Mouse (Mus musculus): ENCODE measurements around the gene Tspan3. TPM values are rescaled to one million over a fixed set of nuclear protein-coding genes. Genes with fewer than 3 reads are reported as not detected.

Gene Tspan3
- polyA plus RNA-seq, 1 experiment from 2014 or later = 399 TPM

GRCm38 (mm10) chr9:56107527-56107926 is 57.8 kb downstream of the Tspan3 start:
- H3K4me2 ChIP-seq (ENCODE audit: low read depth, low read length) = no peak overlapping the region
- no peak overlapping the region for H3K27ac ChIP-seq (ENCODE audit: low read length)
- no peaks in the 10 kb centered on the region for H3K36me3 ChIP-seq (ENCODE audit: control insufficient read depth, insufficient read depth, low read length)
- ATAC-seq (ENCODE audit: insufficient read depth, low FRiP score) = no peak
- no peak overlapping the region for H3K9ac ChIP-seq (ENCODE audit: low read length)
- H3K4me1 ChIP-seq (ENCODE audit: control insufficient read depth, insufficient read depth, low read length) = no peaks in the 10 kb centered on the region
- H3K27me3 ChIP-seq (ENCODE audit: control insufficient read depth, insufficient read depth, low read length) = no peaks in the 10 kb centered on the region
- H3K4me3 ChIP-seq (replicated peaks; ENCODE audit: low read length) = no peak overlapping the region
- WGBS = 70% methylated on average over 6 of the region's 6 CpGs
- no peaks in the 10 kb centered on the region for H3K9me3 ChIP-seq (replicated peaks; ENCODE audit: control insufficient read depth, low read length)

- Histone ChIP-seq H3K27ac (ENCODE audit: low read length) (no peak overlapping the region), H3K36me3 (ENCODE audit: control insufficient read depth, insufficient read depth, low read length) (no peaks in the 10 kb centered on the region), H3K9ac (ENCODE audit: low read length) (no peak overlapping the region), H3K9me3 (replicated peaks; ENCODE audit: control insufficient read depth, low read length) (no peaks in the 10 kb centered on the region), H3K4me1 (ENCODE audit: control insufficient read depth, insufficient read depth, low read length) (no peaks in the 10 kb centered on the region), H3K4me2 (ENCODE audit: low read depth, low read length) (no peak overlapping the region), H3K4me3 (replicated peaks; ENCODE audit: low read length) (no peak overlapping the region), H3K27me3 (ENCODE audit: control insufficient read depth, insufficient read depth, low read length) (no peaks in the 10 kb centered on the region)
- no peak for ATAC-seq (ENCODE audit: insufficient read depth, low FRiP score)
- 78% methylated on average over 6 of the region's 6 CpGs for WGBS
These were observed 58.8 kb downstream of the Tspan3 start for GRCm38 (mm10) chr9:56106274-56107072.

GRCm38 (mm10) chr9:56104921-56105320 is 60.4 kb downstream of the Tspan3 start:
- no peak overlapping the region for H3K9ac ChIP-seq (ENCODE audit: low read length)
- WGBS = 47% methylated on average over 7 of the region's 7 CpGs
- no peaks in the 10 kb centered on the region for H3K27me3 ChIP-seq (ENCODE audit: control insufficient read depth, insufficient read depth, low read length)
- H3K4me2 ChIP-seq (ENCODE audit: low read depth, low read length) = no peak overlapping the region
- ATAC-seq (ENCODE audit: insufficient read depth, low FRiP score) = no peak
- H3K36me3 ChIP-seq (ENCODE audit: control insufficient read depth, insufficient read depth, low read length) = no peaks in the 10 kb centered on the region
- no peaks in the 10 kb centered on the region for H3K4me1 ChIP-seq (ENCODE audit: control insufficient read depth, insufficient read depth, low read length)
- no peak overlapping the region for H3K27ac ChIP-seq (ENCODE audit: low read length)
- H3K9me3 ChIP-seq (replicated peaks; ENCODE audit: control insufficient read depth, low read length) = no peaks in the 10 kb centered on the region
- no peak overlapping the region for H3K4me3 ChIP-seq (replicated peaks; ENCODE audit: low read length)

- no peak overlapping the region for H3K4me2 ChIP-seq (ENCODE audit: low read depth, low read length)
- no peaks in the 10 kb centered on the region for H3K9me3 ChIP-seq (replicated peaks; ENCODE audit: control insufficient read depth, low read length)
- H3K4me1 ChIP-seq (ENCODE audit: control insufficient read depth, insufficient read depth, low read length) = 0 out of 2 replicates have a peak, but pooled peaks cover 3% of the 10 kb centered on the region
- 15% methylated on average over 4 of the region's 4 CpGs for WGBS
- H3K36me3 ChIP-seq (ENCODE audit: control insufficient read depth, insufficient read depth, low read length) = no peaks in the 10 kb centered on the region
- no peaks in the 10 kb centered on the region for H3K27me3 ChIP-seq (ENCODE audit: control insufficient read depth, insufficient read depth, low read length)
- H3K4me3 ChIP-seq (replicated peaks; ENCODE audit: low read length) = no peak overlapping the region
- H3K27ac ChIP-seq (ENCODE audit: low read length) = no peak overlapping the region
- H3K9ac ChIP-seq (ENCODE audit: low read length) = no peak overlapping the region
- no peak for ATAC-seq (ENCODE audit: insufficient read depth, low FRiP score)
These were observed 64.3 kb downstream of the Tspan3 start for GRCm38 (mm10) chr9:56101022-56101421.

- ATAC-seq (ENCODE audit: insufficient read depth, low FRiP score) = no peak
- Histone ChIP-seq H3K9ac (ENCODE audit: low read length) (no peak overlapping the region), H3K9me3 (replicated peaks; ENCODE audit: control insufficient read depth, low read length) (no peaks in the 10 kb centered on the region), H3K27ac (ENCODE audit: low read length) (no peak overlapping the region), H3K4me3 (replicated peaks; ENCODE audit: low read length) (no peak overlapping the region), H3K4me1 (ENCODE audit: control insufficient read depth, insufficient read depth, low read length) (0 out of 2 replicates have a peak, but pooled peaks cover 3% of the 10 kb centered on the region), H3K27me3 (ENCODE audit: control insufficient read depth, insufficient read depth, low read length) (no peaks in the 10 kb centered on the region), H3K4me2 (ENCODE audit: low read depth, low read length) (no peak overlapping the region), H3K36me3 (ENCODE audit: control insufficient read depth, insufficient read depth, low read length) (no peaks in the 10 kb centered on the region)
- WGBS = 71% methylated on average over 7 of the region's 7 CpGs
These were observed 65.2 kb downstream of the Tspan3 start for GRCm38 (mm10) chr9:56100041-56100522.

- WGBS = 63% methylated on average over 4 of the region's 4 CpGs
- Histone ChIP-seq H3K4me3 (replicated peaks; ENCODE audit: low read length) (no peak overlapping the region), H3K36me3 (ENCODE audit: control insufficient read depth, insufficient read depth, low read length) (no peaks in the 10 kb centered on the region), H3K9ac (ENCODE audit: low read length) (no peak overlapping the region), H3K4me1 (ENCODE audit: control insufficient read depth, insufficient read depth, low read length) (0 out of 2 replicates have a peak, but pooled peaks cover 3% of the 10 kb centered on the region), H3K27me3 (ENCODE audit: control insufficient read depth, insufficient read depth, low read length) (no peaks in the 10 kb centered on the region), H3K4me2 (ENCODE audit: low read depth, low read length) (no peak overlapping the region), H3K9me3 (replicated peaks; ENCODE audit: control insufficient read depth, low read length) (no peaks in the 10 kb centered on the region), H3K27ac (ENCODE audit: low read length) (peak overlapping the region; percentile 67; the same call in 1 of the 2 replicates)
- peak; percentile 84; the same call in 1 of the 2 replicates for ATAC-seq (ENCODE audit: insufficient read depth, low FRiP score)
These were observed 67.5 kb downstream of the Tspan3 start for GRCm38 (mm10) chr9:56097584-56098298.

GRCm38 (mm10) chr9:56092102-56092501 is 73.2 kb downstream of the Tspan3 start:
- no peak overlapping the region for H3K9ac ChIP-seq (ENCODE audit: low read length)
- peaks cover 14% of the 10 kb centered on the region for H3K4me1 ChIP-seq (ENCODE audit: control insufficient read depth, insufficient read depth, low read length)
- H3K36me3 ChIP-seq (ENCODE audit: control insufficient read depth, insufficient read depth, low read length) = no peaks in the 10 kb centered on the region
- H3K27me3 ChIP-seq (ENCODE audit: control insufficient read depth, insufficient read depth, low read length) = no peaks in the 10 kb centered on the region
- no peak overlapping the region for H3K4me2 ChIP-seq (ENCODE audit: low read depth, low read length)
- no peaks in the 10 kb centered on the region for H3K9me3 ChIP-seq (replicated peaks; ENCODE audit: control insufficient read depth, low read length)
- 44% methylated on average over 2 of the region's 2 CpGs for WGBS
- no peak for ATAC-seq (ENCODE audit: insufficient read depth, low FRiP score)
- H3K4me3 ChIP-seq (replicated peaks; ENCODE audit: low read length) = no peak overlapping the region
- H3K27ac ChIP-seq (ENCODE audit: low read length) = no peak overlapping the region

- H3K4me1 ChIP-seq (ENCODE audit: control insufficient read depth, insufficient read depth, low read length) = peaks cover 14% of the 10 kb centered on the region
- ATAC-seq (ENCODE audit: insufficient read depth, low FRiP score) = no peak; the same call in 1 of the 2 replicates
- peak overlapping the region; percentile 58; the same call in 1 of the 2 replicates for H3K9ac ChIP-seq (ENCODE audit: low read length)
- H3K9me3 ChIP-seq (replicated peaks; ENCODE audit: control insufficient read depth, low read length) = no peaks in the 10 kb centered on the region
- 69% methylated on average over 5 of the region's 5 CpGs for WGBS
- no peaks in the 10 kb centered on the region for H3K27me3 ChIP-seq (ENCODE audit: control insufficient read depth, insufficient read depth, low read length)
- no peak overlapping the region; the same call in 1 of the 2 replicates for H3K27ac ChIP-seq (ENCODE audit: low read length)
- H3K4me2 ChIP-seq (ENCODE audit: low read depth, low read length) = peak overlapping the region; percentile 40
- H3K4me3 ChIP-seq (replicated peaks; ENCODE audit: low read length) = peak overlapping the region; percentile 19
- H3K36me3 ChIP-seq (ENCODE audit: control insufficient read depth, insufficient read depth, low read length) = no peaks in the 10 kb centered on the region
These were observed 74.6 kb downstream of the Tspan3 start for GRCm38 (mm10) chr9:56090546-56091225.

Data from stomach, embryonic 16.5 days (tissue).